Mouse (Mus musculus) layer of hippocampus, adult 8-10 months (tissue): Measurements from ENCODE around the gene Gm38392. TPM values are rescaled to one million over a fixed set of nuclear protein-coding genes. Genes with fewer than 3 reads are reported as not detected.
"Not testable (repeated sequence)": the region's sequence is repeated elsewhere in the genome, so short reads cannot be mapped to it uniquely, and the experiment has no call there.

Source experiments
- DNase-seq, 2 experiments: peaks; one replicate each; pipeline ENCODE4 v3.0.0; 2022; ENCODE audit warnings: low spot score in 2 of 2
- total RNA-seq, 4 experiments: library from RNA; stranded (reverse); gene quantifications; 2 replicates each; pipeline ENCODE4 v1.2.4; 2022

Gene Gm38392
- total RNA-seq: under 1 TPM in 2 of 4 experiments, not detected in 2; 0.45 to 0.54 TPM

DNA sequence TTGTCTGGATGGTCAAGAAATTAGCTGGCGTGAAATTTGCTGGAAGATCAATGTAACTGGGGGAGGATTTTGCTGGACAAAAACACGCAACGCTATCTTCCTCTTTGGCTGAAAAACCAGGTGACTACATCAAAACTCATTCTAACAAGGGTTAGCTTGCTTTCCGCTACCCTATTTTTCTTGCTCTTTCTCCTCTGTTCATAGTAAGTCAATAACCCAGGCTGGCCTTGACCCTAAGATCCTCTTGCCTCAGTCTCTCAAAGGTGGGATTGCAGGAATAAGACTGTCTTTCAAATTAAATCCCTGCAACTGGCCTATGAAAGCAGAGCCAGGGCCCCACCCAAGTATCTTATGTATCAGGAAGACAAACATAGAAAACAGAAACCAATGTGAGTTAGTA is at the start of gene Gm38392:
TSS of gene Gm38392 (minus strand) at position 101 of the 400 bp plus-strand sequence.
- DNase-seq: no peak

DNA sequence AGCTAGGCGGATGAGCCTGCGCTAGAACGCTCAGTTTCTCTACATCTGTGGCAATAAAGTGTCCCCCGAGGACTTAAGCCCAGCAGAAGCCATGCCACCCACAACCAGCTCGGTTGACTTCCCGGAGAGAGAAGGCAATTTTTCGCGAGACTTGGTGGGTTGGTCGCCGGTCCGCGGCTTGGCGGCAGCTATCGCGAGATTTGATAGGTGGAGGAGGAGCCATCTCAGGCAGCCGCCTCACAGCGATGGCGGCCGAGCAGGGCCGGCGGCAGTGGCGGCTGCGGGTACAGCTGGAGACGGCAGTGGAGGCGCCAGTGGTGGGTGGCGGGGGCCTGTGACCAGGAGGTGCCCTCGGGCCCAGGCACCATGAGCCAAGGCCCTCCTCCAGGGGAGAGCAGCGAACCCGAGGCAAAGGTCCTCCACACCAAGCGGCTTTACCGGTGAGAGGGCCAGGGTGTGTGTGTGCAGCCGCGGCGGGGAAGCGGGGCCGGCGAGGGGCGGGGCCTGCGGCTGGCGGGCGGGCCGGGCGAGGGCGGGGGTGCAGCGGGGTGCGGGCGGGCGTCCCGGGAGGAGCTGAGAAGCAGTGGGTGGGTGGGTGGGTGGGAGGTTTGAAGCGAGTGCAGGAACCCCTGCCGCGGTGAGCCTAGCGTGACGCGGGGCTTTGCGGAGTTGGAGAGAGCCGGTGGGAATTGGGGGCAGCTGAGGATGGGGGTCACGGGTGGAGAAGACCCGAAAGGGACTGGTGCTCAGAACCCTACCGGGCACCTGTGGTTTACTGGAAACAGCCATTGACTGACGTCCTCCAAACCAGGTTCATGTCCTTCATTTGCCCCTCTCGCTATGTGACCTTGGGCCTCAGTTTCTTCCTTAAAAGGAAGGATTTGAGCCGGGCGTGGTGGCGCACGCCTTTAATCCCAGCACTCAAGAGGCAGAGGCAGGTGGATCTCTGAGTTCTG is 49.3 kb upstream of the Gm38392 start, which contains the start of the genes Tmem79 and Smg5:
TSS of gene Tmem79 (minus strand) at position 91 of the 956 bp plus-strand sequence.
TSS of gene Smg5 (plus strand) at position 203 of the 956 bp plus-strand sequence.
- peak; percentile 94 to 96 for DNase-seq

DNA sequence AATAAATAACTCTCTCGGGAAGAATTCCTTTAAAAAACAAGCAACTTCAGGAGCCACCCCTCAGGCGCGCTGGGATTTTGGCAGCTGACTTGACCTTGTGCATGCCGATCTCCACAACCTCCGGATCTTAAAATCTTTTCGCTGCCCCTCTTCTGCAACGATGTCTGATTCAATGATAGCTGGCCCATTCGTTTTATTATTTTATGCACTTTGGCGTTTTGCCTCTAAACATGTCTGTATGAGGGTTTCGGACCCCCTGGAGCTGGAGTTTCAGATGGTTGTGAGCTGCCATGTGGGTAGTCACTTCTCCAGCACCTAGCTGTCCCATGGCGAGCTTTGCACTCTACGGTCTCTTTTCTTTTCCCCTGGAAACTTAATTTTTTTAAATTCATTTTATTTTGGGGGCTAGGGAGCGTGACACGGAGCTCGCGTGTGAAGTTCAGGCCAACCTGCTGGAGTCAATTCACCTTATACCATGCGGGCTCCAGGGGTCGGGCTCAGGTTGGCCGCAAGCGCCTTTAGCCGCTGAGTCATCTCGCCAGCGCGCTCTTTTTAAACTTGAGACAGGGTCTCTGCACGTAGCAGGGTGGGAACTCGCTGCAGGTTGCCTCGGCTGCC is 48.5 kb upstream of the Gm38392 start:
- DNase-seq: no peak

DNA sequence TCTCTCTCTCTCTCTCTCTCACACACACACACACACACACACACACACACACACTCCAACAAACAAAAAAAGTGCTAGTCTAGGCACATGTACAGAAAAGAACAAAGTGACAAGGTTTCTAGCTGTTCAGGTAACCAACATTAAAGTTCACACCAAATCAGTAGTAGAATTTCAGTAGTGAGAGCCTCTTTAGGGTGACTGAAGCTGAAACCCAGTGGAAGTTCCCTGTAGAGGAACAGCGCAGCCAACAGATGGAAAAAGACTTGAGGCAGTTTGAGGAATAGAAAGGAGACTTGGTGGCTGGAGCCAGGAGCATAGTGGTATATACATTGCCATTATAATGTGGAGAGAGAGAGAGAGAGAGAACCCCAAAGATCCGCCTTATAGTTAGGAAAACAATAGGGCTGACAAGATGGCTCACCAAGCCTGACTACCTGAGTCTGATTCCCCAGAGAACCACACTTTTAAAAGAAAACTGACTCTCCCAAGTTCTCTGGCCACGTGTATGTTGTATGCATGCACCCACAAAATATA is 48.0 kb upstream of the Gm38392 start:
- DNase-seq: no peak

DNA sequence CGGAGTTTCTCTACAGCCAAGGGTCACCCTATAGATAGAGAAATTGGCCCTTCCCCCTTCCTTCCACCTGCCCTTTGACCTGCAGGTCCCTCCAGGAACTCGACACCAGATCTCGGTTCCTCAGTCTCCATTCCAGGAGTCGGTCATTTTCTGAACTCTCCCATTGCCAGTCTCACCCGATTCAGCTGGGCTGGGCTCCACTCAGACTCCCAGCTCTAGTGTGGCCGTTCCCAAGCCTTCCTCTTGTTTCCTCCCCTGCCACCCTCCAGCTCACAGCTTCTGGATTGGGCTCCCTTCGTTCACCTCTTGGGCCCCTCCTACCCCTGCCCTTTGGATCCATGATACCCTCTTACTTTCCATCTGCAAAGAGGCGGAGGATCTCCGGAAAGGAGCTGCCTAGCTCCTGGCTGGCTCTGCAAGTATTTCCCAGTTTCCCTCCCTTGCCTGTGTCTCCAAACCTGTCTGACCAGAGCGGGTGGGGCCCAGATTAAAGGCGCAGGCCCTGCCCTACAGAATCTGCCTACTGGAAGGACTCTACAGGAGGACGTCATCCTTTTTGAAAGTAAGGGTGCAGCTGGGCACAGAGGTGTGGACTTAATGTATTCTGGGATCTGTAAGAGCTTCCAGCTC is 47.1 kb upstream of the Gm38392 start:
- no peak for DNase-seq

DNA sequence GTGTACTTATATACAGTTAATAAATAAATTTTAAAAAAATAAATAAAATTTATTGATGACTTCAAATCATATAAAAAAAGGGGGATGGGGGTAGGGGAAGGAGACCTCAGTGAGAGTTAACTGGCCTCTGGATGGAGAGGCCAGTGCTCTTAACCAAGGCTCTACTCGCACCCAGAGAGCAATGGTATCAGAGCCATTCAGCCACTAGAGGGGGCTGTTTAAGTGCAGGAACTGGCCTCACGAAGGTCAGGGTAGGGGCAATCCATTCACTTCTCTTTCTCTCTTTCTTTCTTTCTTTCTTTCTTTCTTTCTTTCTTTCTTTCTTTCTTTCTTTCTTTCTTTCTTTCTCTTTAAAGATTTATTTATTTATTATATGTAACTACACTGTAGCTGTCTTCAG is 44.3 kb upstream of the Gm38392 start:
- no peak for DNase-seq

DNA sequence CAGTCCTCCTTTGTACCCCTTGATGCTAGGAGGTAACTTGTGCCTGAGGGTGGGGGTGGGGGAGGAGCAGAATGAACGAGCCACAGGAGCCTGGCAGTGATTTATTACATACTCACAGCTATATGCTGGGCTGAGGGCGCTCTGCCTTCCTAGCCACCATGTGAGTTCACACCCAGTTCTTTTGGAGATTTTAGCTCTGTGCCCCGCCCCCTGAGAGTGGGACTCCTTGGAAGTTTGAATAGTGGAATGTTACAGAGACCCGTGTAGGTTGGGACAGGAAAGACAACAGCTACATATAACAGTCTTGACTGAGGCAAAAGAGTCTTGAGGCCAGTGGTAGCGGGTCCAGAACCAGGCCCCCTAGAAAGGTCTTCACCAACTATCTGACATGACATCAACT is 41.9 kb upstream of the Gm38392 start:
- no peak for DNase-seq

DNA sequence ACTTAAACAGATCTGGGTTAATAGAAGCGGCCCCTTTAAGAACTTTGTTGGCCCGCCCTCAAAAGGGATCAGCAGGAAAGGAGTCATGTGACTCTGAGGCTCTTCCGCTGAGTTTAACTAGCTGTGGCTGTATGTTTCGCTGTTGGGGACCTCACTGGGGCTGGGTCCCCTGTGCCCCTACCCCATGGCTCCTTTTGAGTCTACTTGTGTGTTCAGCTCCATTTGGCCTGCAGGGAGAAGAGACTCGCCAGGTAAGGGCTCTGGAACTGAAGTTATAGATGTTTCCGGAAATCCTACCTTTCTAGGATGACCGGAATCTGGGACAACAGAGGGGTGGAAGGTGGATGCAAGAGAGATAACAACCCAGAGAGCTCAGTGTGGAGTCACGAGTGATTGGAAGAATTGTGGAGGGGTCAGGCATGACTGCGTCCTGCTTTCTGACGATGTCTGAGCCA is 38.0 kb upstream of the Gm38392 start, which contains the start of gene Glmp:
TSS of gene Glmp (plus strand) at position 73 of the 455 bp plus-strand sequence.
- peak; percentile 44 to 53 for DNase-seq

DNA sequence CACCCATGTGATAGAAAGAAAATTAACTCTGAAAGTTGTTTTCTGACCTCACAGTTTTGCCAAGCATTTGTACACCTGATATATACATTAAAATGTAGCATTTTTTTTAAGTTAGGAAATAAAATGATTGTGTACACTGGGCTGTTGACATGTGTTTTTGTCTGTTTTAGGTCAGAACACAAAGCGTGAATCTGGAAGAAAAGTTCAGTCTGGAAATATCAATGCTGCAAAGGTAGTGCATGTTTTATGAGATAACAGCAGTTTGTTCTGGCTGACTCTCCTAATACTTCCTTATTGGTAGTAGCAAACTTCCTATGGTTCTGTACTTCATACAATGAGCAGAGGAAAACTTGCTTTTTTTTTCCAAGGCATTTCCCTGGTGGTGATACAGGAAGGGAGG is 12.2 kb upstream of the Gm38392 start:
- DNase-seq: no peak

DNA sequence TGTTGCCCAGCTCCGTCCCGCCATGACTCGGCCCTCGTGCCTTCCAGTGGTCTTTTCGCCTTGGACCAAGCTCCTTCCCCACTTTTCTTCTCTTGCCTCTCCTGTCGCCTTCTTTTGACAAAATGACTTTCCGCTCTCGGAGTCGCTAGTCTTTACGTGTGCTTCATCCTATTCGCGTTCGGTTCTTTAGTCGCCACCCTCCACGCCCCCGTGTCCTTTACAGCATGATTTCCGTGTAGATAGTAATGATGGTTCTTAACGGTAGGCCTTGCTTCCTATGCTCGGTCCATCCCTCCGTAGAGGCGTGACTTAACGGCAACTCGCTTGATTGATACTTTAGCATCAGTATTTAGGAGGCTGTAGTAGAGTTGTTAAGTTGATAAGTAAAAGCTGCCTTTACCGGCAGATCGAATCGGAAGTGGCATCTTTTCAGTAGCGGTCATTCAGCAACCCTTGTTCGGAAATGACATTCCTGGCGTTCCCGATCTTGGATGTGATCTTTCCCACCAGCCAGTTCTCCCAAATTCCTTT is 10.4 kb upstream of the Gm38392 start:
- DNase-seq: peak; percentile 41 to 46

DNA sequence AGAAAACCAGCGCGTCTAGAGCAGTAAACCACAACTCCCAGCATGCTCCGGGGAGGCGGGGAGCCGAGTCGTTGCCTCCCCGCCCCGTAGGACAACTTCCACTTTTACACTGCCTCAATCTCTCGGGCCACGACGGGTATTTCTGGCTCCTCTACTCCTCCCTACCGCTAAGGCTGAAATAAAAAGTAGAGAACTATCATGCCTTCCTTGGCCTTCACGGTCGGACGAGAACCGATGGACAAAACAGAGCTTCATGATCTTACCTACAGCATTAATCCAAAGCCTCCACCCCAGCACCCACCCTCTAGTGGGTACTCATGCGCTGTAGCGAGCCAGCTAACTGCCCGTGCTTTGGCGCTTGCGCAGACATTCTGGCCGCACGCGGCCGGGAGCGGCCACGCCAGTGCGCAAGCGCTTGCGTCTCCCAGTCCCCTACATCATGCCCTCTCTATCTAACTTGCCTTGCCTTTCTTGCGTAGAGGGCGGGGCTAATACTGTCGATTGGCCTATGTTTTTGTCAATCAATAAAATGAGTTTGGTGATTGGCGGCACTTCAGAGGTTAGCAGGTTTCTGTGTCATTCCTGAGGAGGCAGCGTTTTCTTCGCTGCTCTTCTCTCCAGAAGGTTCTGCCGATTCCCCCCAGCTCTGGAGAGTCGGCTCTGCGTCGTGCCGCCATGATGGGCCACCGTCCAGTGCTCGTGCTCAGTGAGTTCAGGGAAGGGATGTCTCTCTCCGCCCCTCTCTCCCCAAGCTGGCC is 9.7 kb upstream of the Gm38392 start, which contains the start of the genes Tsacc and Cct3:
TSS of gene Tsacc (minus strand) at position 439 of the 758 bp plus-strand sequence.
TSS of gene Cct3 (plus strand) at position 556 of the 758 bp plus-strand sequence.
- DNase-seq: peak; percentile 95 to 98

DNA sequence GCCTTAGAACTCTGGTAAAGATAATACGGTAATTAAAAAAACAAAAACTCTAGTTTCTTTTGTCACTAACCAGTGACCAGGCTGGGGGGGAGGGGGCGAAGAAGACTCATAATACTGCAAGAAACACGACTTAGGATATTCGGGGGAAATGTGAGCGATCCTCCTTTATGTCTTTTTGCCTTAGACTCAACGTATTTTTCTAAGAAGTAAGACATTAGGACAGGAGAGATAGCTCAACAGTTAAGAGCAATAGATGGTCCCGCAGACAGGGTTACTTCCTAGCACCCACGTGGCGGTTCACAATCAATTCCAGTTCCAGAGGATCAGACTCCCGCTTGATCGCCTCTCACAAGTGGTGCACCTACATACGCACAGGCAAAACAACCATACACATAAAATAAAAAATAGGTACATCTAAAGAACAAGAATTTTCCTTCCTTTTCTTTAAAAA is 9.1 kb upstream of the Gm38392 start:
- DNase-seq: no peak

DNA sequence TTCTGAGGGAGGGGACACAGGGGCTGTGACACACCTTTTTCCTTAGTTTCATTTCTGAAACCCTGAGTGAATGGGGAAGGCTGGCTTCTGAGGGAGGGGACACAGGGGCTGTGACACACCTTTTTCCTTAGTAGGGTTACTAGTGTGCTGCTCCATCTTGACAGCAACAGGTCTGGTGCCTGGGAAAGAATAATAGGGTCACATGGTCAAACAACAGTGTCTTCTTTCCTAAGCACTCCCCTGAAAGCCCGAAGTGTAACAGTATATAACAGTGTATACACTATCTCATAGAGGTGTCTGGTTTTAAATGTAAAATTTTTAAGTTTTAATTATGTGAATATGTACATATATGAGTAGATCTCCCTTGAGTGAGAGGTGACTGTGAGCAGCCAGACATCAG is 8.3 kb upstream of the Gm38392 start:
- DNase-seq: not testable (repeated sequence)

DNA sequence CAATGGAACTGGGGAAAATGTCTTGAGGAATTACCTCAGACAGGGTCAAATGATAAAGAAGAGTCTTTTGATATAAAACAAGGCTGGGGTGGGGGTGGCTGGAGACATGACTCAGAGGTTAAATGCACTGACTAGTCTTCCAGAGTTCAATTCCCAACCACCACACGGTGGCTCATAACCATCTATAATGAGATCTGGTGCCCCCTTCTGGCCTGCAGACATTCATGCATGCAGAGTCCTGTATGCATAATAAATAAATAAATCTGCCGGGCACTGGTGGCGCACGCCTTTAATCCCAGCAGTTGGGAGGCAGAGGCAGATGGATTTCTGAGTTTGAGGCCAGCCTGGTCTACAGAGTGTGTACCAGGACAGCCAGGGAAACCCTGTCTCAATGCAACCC is 5.0 kb upstream of the Gm38392 start:
- no peak for DNase-seq

DNA sequence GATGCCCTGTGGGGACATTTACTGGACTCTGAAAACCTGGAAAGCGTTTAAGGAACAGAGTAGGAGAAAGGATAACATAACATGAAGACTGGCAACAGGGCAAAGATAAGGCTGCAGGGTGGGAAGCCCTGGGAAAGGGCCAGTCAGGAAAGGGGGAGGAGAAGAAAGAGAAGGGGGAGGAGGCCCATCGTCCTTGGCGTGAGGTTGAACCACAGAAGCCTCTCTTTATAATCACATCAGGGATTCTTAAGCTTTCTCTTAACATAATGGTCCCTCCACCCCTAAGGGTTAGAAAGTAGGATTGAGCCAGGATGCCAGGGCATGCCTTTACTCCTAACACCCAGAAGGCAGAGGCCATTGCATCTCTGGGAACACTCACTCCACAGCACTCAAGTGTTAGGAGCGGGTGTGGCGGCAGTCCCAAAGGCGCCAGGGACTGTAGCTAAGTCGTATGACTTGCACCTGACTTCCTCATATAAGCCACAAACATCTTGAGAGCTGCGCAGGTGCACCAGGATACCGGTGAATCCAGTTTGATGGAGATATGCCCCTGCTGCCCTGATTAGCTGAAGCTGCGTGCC is 1.2 kb upstream of the Gm38392 start:
- not testable (repeated sequence) for DNase-seq

DNA sequence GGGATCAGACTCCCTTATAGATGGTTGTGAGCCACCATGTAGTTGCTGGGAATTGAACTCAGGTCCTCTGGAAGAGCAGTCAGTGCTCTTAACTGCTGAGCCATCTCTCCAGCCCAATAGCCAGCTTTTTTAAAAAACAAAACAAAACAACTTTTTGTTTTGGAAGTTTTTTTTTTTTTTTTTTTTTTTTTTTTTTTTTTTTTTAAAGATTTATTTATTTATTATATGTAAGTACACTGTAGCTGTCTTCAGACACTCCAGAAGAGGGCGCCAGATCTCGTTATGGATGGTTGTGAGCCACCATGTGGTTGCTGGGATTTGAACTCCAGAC is 1.5 kb downstream of the Gm38392 start:
- not testable (repeated sequence) for DNase-seq

DNA sequence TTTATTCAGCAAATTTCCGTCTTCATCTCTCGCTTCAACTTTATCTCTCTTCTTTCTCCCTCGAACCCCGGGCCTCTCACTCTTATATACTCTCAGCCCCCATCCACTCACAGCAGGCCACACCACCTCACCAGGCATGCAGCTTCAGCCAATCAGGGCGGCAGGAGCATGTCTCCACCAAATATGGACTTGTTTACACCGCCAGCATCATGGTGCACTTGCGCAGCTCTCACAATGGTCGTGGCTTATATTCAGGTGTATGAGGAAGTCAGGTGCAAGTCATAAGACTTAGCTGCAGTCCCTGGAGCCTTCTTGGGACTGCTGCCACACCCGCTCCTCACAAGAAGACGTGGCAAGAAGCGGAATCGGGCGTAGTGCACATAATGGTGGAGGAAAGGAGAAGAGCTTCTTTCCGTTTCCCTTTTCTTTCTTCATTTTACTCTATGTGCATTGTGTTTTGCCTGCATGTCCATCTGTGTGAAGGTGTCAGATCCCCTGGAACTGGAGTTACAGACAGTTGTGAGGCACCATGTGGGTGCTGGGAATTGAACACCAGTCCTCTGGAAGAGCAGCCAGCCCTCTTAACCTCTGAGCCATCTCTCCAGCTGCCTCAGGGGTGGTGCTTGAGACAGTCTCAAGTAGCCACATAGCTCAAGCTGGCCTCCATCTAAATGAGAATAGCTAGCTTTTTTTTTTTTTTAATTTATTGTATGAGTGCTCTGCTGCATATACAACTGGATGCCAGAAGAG is 2.0 kb downstream of the Gm38392 start:
- DNase-seq: not testable (repeated sequence)

DNA sequence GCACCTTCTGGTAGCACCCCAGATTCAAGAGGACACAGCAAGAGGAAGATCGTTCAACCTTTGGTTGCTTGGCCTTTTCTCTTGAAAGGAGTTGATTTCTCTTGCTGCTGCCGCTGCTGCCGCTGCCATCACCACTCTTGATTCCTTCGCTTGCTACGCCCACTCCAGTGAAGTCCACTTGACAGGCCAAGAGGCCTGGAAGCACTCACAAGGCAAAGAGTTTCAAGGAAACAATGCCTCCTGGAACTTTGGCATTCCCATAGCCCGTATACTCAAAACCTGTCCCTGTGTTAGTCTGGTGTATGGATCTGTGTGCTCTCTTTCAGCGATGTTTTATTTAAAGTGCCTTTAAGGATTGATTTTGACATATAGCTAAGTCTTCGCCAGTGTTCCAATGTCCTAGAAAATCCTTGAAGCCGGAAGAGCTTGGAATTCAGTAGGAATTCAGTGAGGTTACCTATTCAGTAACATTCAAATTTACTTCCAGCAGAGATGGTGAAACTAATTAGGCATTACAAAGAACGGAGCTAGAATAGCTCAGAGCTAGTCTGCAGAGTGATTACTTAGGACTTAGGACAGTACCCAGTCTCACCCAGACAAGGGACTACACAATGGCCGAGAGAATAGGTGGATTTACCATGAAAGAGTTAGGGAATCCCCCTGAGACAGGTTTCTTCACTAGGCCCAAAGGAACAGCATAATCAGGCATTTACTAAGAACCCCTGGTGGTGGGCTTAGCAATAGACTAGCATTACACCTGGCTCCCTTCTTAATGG is 5.7 kb downstream of the Gm38392 start:
- not testable (repeated sequence) for DNase-seq
